Mouse (Mus musculus) G1E (cell line): ENCODE measurements at regions not wholly inside any gene's neighbourhood (a gene's known extent, or its start where the extent isn't known, plus 50 kb on each side); places are given as distances from the start of the nearest gene placed in this dataset.

ENCODE experiments used
- CTCF ChIP-seq: IDR thresholded peaks from 2 replicates; pipeline ENCODE4 v1.5.1; 2012; ENCODE audit warnings: low read depth, low read length, inconsistent platforms, mixed read lengths
- GATA1 ChIP-seq: IDR thresholded peaks from 2 replicates; pipeline ENCODE4 v1.6.1; 2012; ENCODE audit warnings: borderline replicate concordance, low read length, inconsistent platforms, mixed read lengths

DNA sequence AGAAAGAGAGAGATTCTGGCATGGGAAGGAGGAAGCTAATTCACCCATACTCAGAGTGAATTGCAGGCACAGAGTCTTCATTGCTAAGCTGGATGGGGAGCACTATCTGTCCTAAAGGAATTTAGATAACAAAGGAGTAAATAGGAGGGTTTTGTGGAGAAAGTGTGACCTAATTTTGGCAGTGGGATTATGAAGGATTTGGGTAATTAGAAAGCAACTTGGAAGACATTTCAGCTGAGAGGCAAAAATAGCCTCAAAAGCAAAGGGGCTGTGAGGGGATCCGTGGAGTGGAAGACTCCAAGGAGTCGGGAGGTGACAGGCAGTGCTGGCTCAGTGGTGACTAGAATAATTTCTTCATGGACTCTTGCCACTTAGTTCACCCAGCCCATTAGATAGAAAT, 599.5 kb upstream of the Pou3f3 start:
- TF ChIP-seq CTCF = no peak
- TF ChIP-seq GATA1 = no peak
